Mouse (Mus musculus) heart, postnatal 0 days (tissue): ENCODE results near the gene Glis3. TPM values are rescaled to one million over a fixed set of nuclear protein-coding genes. Genes with fewer than 3 reads are reported as not detected.

Experiments
- ATAC-seq: fragments of 200-750 bp; cut with Nextera tagmentation; 2 replicates; pipeline ENCODE4 v1.8.0; 2017; ENCODE audit warnings: low read depth, moderate number of reproducible peaks, moderate library complexity; ENCODE audit not compliant: insufficient read depth
- DNase-seq: peaks from one replicate; pipeline ENCODE4 v3.0.0-alpha.2; 2016; ENCODE audit warnings: low spot score
- H3K27ac ChIP-seq: fragments of 300-500 bp; sonication (generic); 2 replicates; pipeline ENCODE4 v1.5.1; 2014; ENCODE audit warnings: low read depth, mild to moderate bottlenecking
- H3K27me3 ChIP-seq: fragments of 300-500 bp; sonication (generic); 2 replicates; pipeline ENCODE4 v1.6.1; 2014; ENCODE audit warnings: low read length, mixed read lengths; ENCODE audit not compliant: control insufficient read depth, insufficient read depth
- H3K36me3 ChIP-seq: fragments of 300-500 bp; sonication (generic); replicated peaks from 2 replicates; pipeline ENCODE4 v1.6.1; 2014; ENCODE audit warnings: low read length, mixed read lengths; ENCODE audit not compliant: control insufficient read depth, insufficient read depth
- H3K4me1 ChIP-seq: fragments of 300-500 bp; sonication (generic); 2 replicates; pipeline ENCODE4 v1.6.1; 2014; ENCODE audit warnings: antibody characterized with exemption; ENCODE audit not compliant: control insufficient read depth, insufficient read depth
- H3K4me2 ChIP-seq: fragments of 300-500 bp; sonication (generic); 2 replicates; pipeline ENCODE4 v1.6.1; 2014; ENCODE audit warnings: low read depth, mild to moderate bottlenecking, low read length, moderate library complexity
- H3K4me3 ChIP-seq: fragments of 300-500 bp; sonication (generic); 2 replicates; pipeline ENCODE4 v1.5.1; 2014; ENCODE audit warnings: low read depth, low read length
- H3K9ac ChIP-seq: fragments of 300-500 bp; sonication (generic); replicated peaks from 2 replicates; pipeline ENCODE4 v1.6.1; 2014; ENCODE audit warnings: low read depth, low read length, mixed read lengths
- H3K9me3 ChIP-seq: fragments of 300-500 bp; sonication (generic); replicated peaks from 2 replicates; pipeline ENCODE4 v1.6.1; 2016; ENCODE audit warnings: low read length; ENCODE audit not compliant: control insufficient read depth
- CTCF ChIP-seq: IDR thresholded peaks from 2 replicates; pipeline ENCODE4 v1.5.1; 2016; ENCODE audit warnings: antibody characterized with exemption, control low read depth, low read depth
- EP300 ChIP-seq: IDR thresholded peaks from 2 replicates; pipeline ENCODE4 v1.6.1; 2016; ENCODE audit warnings: antibody characterized with exemption, low read depth
- WGBS: fragments of 180-500 bp; shearing (Covaris S2); extraction: QIAGEN DNeasy Blood & Tissue Kit; methylation state at CpG from one replicate; pipeline ENCODE4 v1.1.7; 2014; 5-methylcytosine and 5-hydroxymethylcytosine counted together
- polyA plus RNA-seq: library from polyadenylated mRNA; unstranded; fragments of >200 nt; fragmentation: Nextera tagmentation; extraction: Ambion mirVana; gene quantifications from 2 replicates; pipeline ENCODE4 v1.2.1, GENCODE M21; 2015
- total RNA-seq: library from RNA; depleted of rRNA; stranded (reverse); fragments of >200 nt; gene quantifications from 2 replicates; pipeline ENCODE4 v1.2.3, GENCODE M21; 2014; ENCODE audit warnings: low replicate concordance

Glis3 gene
- total and polyA plus RNA-seq, 2 experiments from 2014 or later, result 0.34 to 10.0 TPM

- Histone ChIP-seq H3K9me3 (no peaks in the 10 kb centered on the region), H3K27me3 (no peaks in the 10 kb centered on the region), H3K36me3 (no peaks in the 10 kb centered on the region), H3K4me1 (no peaks in the 10 kb centered on the region), H3K4me3 (no peak overlapping the region), H3K9ac (no peak overlapping the region), H3K27ac (no peak overlapping the region), H3K4me2 (no peak overlapping the region)
- 68% methylated on average over 8 of the region's 8 CpGs for WGBS
- ATAC-seq (no peak), DNase-seq (no peak)
- TF ChIP-seq CTCF, result no peak
- no peak for TF ChIP-seq EP300
Observed at GRCm38 (mm10) chr19:28580499-28580898, 99.4 kb downstream of the Glis3 start.

GRCm38 (mm10) chr19:28579724-28580375, 100.0 kb downstream of the Glis3 start:
- Histone ChIP-seq H3K9me3 (no peaks in the 10 kb centered on the region), H3K36me3 (no peaks in the 10 kb centered on the region), H3K4me2 (no peak overlapping the region), H3K27ac (no peak overlapping the region), H3K9ac (no peak overlapping the region), H3K4me1 (no peaks in the 10 kb centered on the region), H3K27me3 (no peaks in the 10 kb centered on the region), H3K4me3 (no peak overlapping the region)
- no peak for TF ChIP-seq EP300
- no peak for TF ChIP-seq CTCF
- ATAC-seq, result no peak
- WGBS, result 69% methylated on average over 14 of the region's 14 CpGs
- DNase-seq, result no peak

GRCm38 (mm10) chr19:28577023-28577422, 102.9 kb downstream of the Glis3 start:
- 78% methylated on average over 12 of the region's 12 CpGs for WGBS
- H3K9ac ChIP-seq, result no peak overlapping the region
- DNase-seq (no peak), ATAC-seq (no peak)
- no peaks in the 10 kb centered on the region for H3K27me3 ChIP-seq
- no peaks in the 10 kb centered on the region for H3K4me1 ChIP-seq
- no peak overlapping the region for H3K27ac ChIP-seq
- no peaks in the 10 kb centered on the region for H3K9me3 ChIP-seq
- no peak overlapping the region for H3K4me3 ChIP-seq
- no peaks in the 10 kb centered on the region for H3K36me3 ChIP-seq
- no peak overlapping the region for H3K4me2 ChIP-seq
- TF ChIP-seq EP300 (no peak), CTCF (no peak)

- H3K27ac ChIP-seq, result no peak overlapping the region
- DNase-seq (no peak), ATAC-seq (no peak)
- no peak overlapping the region for H3K4me2 ChIP-seq
- no peaks in the 10 kb centered on the region for H3K27me3 ChIP-seq
- 71% methylated on average over 6 of the region's 6 CpGs for WGBS
- no peaks in the 10 kb centered on the region for H3K36me3 ChIP-seq
- TF ChIP-seq EP300, result no peak
- TF ChIP-seq CTCF, result no peak
- no peaks in the 10 kb centered on the region for H3K9me3 ChIP-seq
- H3K9ac ChIP-seq, result no peak overlapping the region
- H3K4me3 ChIP-seq, result no peak overlapping the region
- H3K4me1 ChIP-seq, result no peaks in the 10 kb centered on the region
Observed at GRCm38 (mm10) chr19:28576619-28577018, 103.3 kb downstream of the Glis3 start.

GRCm38 (mm10) chr19:28573641-28574040, 106.2 kb downstream of the Glis3 start:
- Histone ChIP-seq H3K36me3 (no peaks in the 10 kb centered on the region), H3K4me1 (no peaks in the 10 kb centered on the region), H3K27ac (no peak overlapping the region), H3K4me3 (no peak overlapping the region), H3K27me3 (no peaks in the 10 kb centered on the region), H3K9me3 (no peaks in the 10 kb centered on the region), H3K9ac (no peak overlapping the region), H3K4me2 (no peak overlapping the region)
- ATAC-seq (no peak), DNase-seq (no peak)
- 80% methylated on average over 3 of the region's 3 CpGs for WGBS
- TF ChIP-seq EP300, result no peak
- TF ChIP-seq CTCF, result no peak

GRCm38 (mm10) chr19:28569856-28570255, 110.0 kb downstream of the Glis3 start:
- Histone ChIP-seq H3K4me2 (no peak overlapping the region), H3K9me3 (no peaks in the 10 kb centered on the region), H3K36me3 (no peaks in the 10 kb centered on the region), H3K4me3 (no peak overlapping the region), H3K27ac (no peak overlapping the region), H3K9ac (no peak overlapping the region), H3K27me3 (no peaks in the 10 kb centered on the region), H3K4me1 (no peaks in the 10 kb centered on the region)
- TF ChIP-seq CTCF (no peak), EP300 (no peak)
- no peak for DNase-seq
- no peak for ATAC-seq
- WGBS, result 48% methylated on average over 3 of the region's 3 CpGs
